12 mouse cellular contexts compared by ENCODE assay signal in genomic region chr16:71197523-71197922, GRCm38 (mm10).
DNase-seq lines count a peak whose midpoint lies in the region; ATAC-seq and TF ChIP-seq lines count a peak whose summit lies in the region.
"Had no signal": no experiment of that assay in that cellular context is flagged by ENCODE, and none has a peak within 500 bp of the region (broad histone marks: within the 10 kb centered on the region; RNA-seq: fewer than 3 reads in every experiment).

No protein-coding gene starts in this region.

- no peaks in the 10 kb centered on the region for H3K9me3 ChIP-seq in kidney, postnatal 0 days (replicated peaks; ENCODE audit: low read length)
- no peaks in the 10 kb centered on the region for H3K9me3 ChIP-seq in kidney, embryonic 14.5 days (ENCODE audit: control insufficient read depth, low read length)

- DNase-seq in cerebellum, postnatal 10 days: peak; percentile 3 to 9
- no peak for DNase-seq in cerebellum, postnatal 25 days
- peak; percentile 28 for DNase-seq in kidney, postnatal 0 days (ENCODE audit: low spot score)
- peak; percentile 0 for DNase-seq in Muller cell, postnatal 12 days (ENCODE audit: inconsistent ontology term)
- DNase-seq in left cerebral cortex, postnatal 25 days (ENCODE audit: low spot score in 2 of 2): peak; percentile 10 to 64
- no peak for DNase-seq in thymus, postnatal 36 days
- no peak for DNase-seq in thymus, postnatal 10 days (ENCODE audit: low spot score in 2 of 2)
- DNase-seq: cerebellum, adult 9-11 months; gastrocnemius, postnatal 36 days; kidney, adult 2 months had no signal

- H3K4me3 ChIP-seq in kidney, postnatal 0 days (replicated peaks; ENCODE audit: low read depth, low read length): no peak overlapping the region
- H3K4me3 ChIP-seq in kidney, embryonic 14.5 days (ENCODE audit: low read length): no peak overlapping the region

- H3K9ac ChIP-seq in kidney, postnatal 0 days (ENCODE audit: low read depth, low read length): no peak overlapping the region
- H3K9ac ChIP-seq in kidney, embryonic 14.5 days (ENCODE audit: low read depth, low read length): no peak overlapping the region
- H3K9ac ChIP-seq: liver, embryonic 14.5 days had no signal

- H3K4me2 ChIP-seq in kidney, postnatal 0 days (ENCODE audit: low read length): no peak overlapping the region
- H3K4me2 ChIP-seq in kidney, embryonic 14.5 days (replicated peaks; ENCODE audit: low read depth, low read length): no peak overlapping the region

- H3K27ac ChIP-seq in kidney, postnatal 0 days: no peak overlapping the region
- H3K27ac ChIP-seq in kidney, embryonic 14.5 days (ENCODE audit: low read depth, low read length): no peak overlapping the region
- H3K27ac ChIP-seq: liver, embryonic 14.5 days had no signal

- intact Hi-C loops in left cerebral cortex, postnatal 25 days (cut with DNase I): loop anchor here (5.0 kb wide), 2 partner anchors 315 to 360 kb away; no protein-coding TSS in a partner anchor

- no peaks in the 10 kb centered on the region for H3K27me3 ChIP-seq in kidney, postnatal 0 days (ENCODE audit: insufficient read depth, low read length)
- H3K27me3 ChIP-seq in kidney, embryonic 14.5 days (ENCODE audit: control insufficient read depth, insufficient read depth, low read length): no peaks in the 10 kb centered on the region

- 64% methylated on average over 2 of the region's 2 CpGs for WGBS in kidney, postnatal 0 days
- WGBS in kidney, embryonic 14.5 days: 63% methylated on average over 2 of the region's 2 CpGs

- peak; percentile 35; the same call in 1 of the 2 replicates for TF ChIP-seq CTCF in kidney, postnatal 0 days (IDR thresholded peaks at IDR 0.05; ENCODE audit: low read depth)

- ATAC-seq in kidney, postnatal 0 days (replicated peaks; ENCODE audit: low FRiP score, low read depth): no peak
- ATAC-seq in kidney, embryonic 14.5 days (ENCODE audit: low FRiP score, low TSS enrichment): no peak

- H3K36me3 ChIP-seq in kidney, postnatal 0 days (ENCODE audit: insufficient read depth, low read length): no peaks in the 10 kb centered on the region
- no peaks in the 10 kb centered on the region for H3K36me3 ChIP-seq in kidney, embryonic 14.5 days (ENCODE audit: control insufficient read depth, insufficient read depth, low read length)

- H3K4me1 ChIP-seq in kidney, postnatal 0 days (replicated peaks; ENCODE audit: insufficient read depth, low read length): no peaks in the 10 kb centered on the region
- no peaks in the 10 kb centered on the region for H3K4me1 ChIP-seq in kidney, embryonic 14.5 days (ENCODE audit: control insufficient read depth, insufficient read depth, low read length)

Comparison
In these comparisons a context has a peak if more than half of its experiments do, and no peak if none do; other contexts are left out.
1. DNase-seq: peak in cerebellum, postnatal 10 days (2 of 2), kidney, postnatal 0 days (single experiment), Muller cell, postnatal 12 days (single experiment) and left cerebral cortex, postnatal 25 days (2 of 2); none in cerebellum, postnatal 25 days (0 of 2), thymus, postnatal 36 days (0 of 2) and thymus, postnatal 10 days (0 of 2).